Mouse (Mus musculus): ENCODE results near the gene Dse. TPM values are rescaled to one million over a fixed set of nuclear protein-coding genes. Genes with fewer than 3 reads are reported as not detected.
A peak's percentile ranks its signal among the peaks of the same experiment; 100 is the strongest.

Gene Dse
- polyA plus RNA-seq, 1 experiment from 2014 or later = 12.4 TPM

DNA sequence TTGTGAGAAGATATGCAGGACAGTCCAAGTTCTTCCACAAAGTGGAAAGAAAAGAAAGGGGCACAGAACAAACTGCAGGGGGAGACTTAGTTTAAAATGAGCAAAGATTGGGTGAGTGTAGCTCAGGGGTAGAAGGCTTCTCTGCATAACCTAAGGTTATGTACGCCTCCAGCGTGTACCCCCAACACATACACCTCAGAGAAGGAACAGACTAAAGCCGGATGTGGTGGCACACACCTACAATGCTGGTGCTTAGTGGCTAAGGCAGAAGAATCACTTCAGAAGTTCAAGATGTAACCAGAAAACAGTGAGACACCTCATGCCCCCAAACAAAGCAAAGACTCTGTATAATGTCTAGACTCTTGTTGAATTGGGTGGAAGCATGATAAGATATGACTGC is 36.3 kb downstream of the Dse start:
- no peak overlapping the region for H3K4me3 ChIP-seq
- no peak overlapping the region for H3K27ac ChIP-seq
- no peak overlapping the region for H3K9ac ChIP-seq
- no peaks in the 10 kb centered on the region for H3K9me3 ChIP-seq (replicated peaks)
- 0 out of 2 replicates have a peak, but pooled peaks have one; percentile 47 for ATAC-seq (replicated peaks; ENCODE audit: insufficient number of reproducible peaks, insufficient read depth, low FRiP score, low read depth)
- 81% methylated on average over 3 of the region's 3 CpGs for WGBS
- no peaks in the 10 kb centered on the region for H3K27me3 ChIP-seq
- H3K4me2 ChIP-seq = no peak overlapping the region
- H3K36me3 ChIP-seq = no peaks in the 10 kb centered on the region
- H3K4me1 ChIP-seq (replicated peaks) = 0 out of 2 replicates have a peak, but pooled peaks cover 3% of the 10 kb centered on the region

DNA sequence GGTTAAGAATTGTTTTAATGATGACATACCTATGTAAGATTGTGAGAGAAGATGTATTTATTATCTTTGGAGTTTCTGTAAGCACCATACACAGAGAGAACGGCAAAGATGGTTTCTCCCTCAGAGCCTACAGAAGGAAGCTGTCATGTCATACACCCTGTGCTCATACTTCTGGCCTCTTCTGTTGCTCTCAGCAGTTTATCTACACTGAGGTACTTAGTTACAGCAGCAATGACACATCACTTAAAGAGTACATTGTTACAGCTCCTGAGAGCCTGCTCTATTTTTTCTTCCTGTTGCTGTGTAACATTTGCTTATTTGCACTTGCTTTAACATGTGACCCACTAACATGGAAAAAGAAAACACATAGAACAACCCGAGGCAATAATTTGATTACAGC is 40.5 kb downstream of the Dse start:
- Histone ChIP-seq H3K9me3 (replicated peaks) (no peaks in the 10 kb centered on the region), H3K4me2 (no peak overlapping the region), H3K9ac (no peak overlapping the region), H3K36me3 (0 out of 2 replicates have a peak, but pooled peaks cover 4% of the 10 kb centered on the region), H3K27ac (no peak overlapping the region), H3K4me1 (replicated peaks) (no peaks in the 10 kb centered on the region), H3K4me3 (no peak overlapping the region), H3K27me3 (no peaks in the 10 kb centered on the region)
- WGBS = 31% methylated on average over 2 of the region's 2 CpGs
- ATAC-seq (replicated peaks; ENCODE audit: insufficient number of reproducible peaks, insufficient read depth, low FRiP score, low read depth) = peak; percentile 64; the same call in 1 of the 2 replicates

DNA sequence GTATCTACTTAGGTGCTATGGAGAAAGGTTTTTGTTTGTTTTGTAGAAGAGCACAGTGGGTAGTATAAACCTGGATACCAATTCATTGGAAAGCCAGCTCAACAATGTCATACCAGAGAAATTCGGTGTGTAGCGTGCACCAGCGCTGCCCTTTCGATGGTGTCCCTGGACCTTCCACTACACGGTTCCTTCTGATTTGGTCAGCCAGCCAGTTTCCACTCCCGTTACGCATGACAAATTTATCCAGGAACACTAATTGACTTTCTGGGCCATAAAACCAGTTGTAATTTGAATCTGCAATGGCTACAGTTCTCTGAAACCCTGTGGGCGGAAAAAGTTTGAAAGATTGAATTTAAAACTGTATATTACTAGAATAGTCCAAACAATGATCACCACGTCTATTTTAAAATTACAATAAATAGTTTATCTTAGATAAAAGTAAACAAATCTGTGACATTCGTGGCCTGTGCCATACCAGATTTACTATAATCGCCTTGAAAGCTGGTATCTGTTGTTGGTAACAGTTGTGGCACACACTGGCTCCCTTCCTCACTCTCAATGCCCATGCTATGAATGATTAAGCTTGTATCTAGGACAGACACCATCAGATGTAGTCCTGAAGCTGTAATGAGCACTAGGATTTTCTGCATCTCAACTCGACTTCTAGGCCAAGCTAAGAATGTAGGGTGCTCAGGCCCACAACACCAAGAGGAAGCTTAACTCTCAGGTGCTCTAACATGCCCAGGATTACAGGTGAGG is 51.5 kb downstream of the Dse start:
- H3K9ac ChIP-seq = no peak overlapping the region
- 89% methylated on average over 12 of the region's 12 CpGs for WGBS
- no peak for ATAC-seq (replicated peaks; ENCODE audit: insufficient number of reproducible peaks, insufficient read depth, low FRiP score, low read depth)
- no peak overlapping the region for H3K4me2 ChIP-seq
- no peaks in the 10 kb centered on the region for H3K9me3 ChIP-seq (replicated peaks)
- H3K27me3 ChIP-seq = no peaks in the 10 kb centered on the region
- no peaks in the 10 kb centered on the region for H3K36me3 ChIP-seq
- H3K27ac ChIP-seq = no peak overlapping the region
- H3K4me3 ChIP-seq = no peak overlapping the region
- no peaks in the 10 kb centered on the region for H3K4me1 ChIP-seq (replicated peaks)

DNA sequence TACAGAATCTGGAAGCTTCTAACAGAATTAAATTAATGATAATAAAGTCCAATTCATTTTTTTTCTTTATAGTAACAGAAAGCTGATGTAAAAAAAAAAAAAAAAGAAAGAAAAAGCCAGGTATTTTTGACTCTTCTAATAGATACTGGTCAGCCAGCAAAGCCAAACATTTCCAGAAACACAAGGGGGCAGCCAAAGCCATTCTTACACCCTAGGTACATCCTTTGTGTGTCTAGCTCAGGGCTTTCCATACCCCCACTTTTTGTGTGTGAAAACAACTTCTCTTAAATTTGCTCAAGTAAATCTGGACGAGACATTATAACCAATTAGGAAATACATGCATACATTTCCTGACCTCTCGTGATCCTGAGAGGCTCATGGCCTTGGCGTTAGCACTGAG is 55.7 kb downstream of the Dse start:
- no peak overlapping the region for H3K4me3 ChIP-seq
- no peaks in the 10 kb centered on the region for H3K9me3 ChIP-seq (replicated peaks)
- 82% methylated on average over 3 of the region's 3 CpGs for WGBS
- H3K27ac ChIP-seq = no peak overlapping the region
- H3K27me3 ChIP-seq = no peaks in the 10 kb centered on the region
- no peak overlapping the region for H3K9ac ChIP-seq
- ATAC-seq (replicated peaks; ENCODE audit: insufficient number of reproducible peaks, insufficient read depth, low FRiP score, low read depth) = no peak
- H3K4me1 ChIP-seq (replicated peaks) = no peaks in the 10 kb centered on the region
- no peak overlapping the region for H3K4me2 ChIP-seq
- no peaks in the 10 kb centered on the region for H3K36me3 ChIP-seq

DNA sequence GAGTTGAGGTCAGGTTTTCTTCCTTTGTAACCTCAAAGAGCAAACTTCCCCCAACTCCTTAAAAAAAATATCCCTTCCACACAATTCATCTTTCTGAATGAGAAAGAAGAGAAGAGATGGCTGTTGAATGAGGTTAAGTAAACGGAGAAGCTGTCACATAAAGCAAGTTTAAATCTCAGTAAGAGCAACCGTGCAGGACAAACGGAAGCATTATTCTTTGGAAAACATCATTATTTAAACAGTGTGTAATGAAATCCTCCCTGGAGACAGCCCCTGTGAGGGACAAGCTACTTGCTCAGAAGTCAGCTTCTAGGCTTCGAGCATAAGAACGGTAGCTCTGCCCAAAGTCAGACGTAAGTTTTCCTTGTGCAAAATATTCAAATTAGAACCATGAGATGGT is 57.1 kb downstream of the Dse start:
- no peak overlapping the region for H3K9ac ChIP-seq
- no peaks in the 10 kb centered on the region for H3K9me3 ChIP-seq (replicated peaks)
- no peak for ATAC-seq (replicated peaks; ENCODE audit: insufficient number of reproducible peaks, insufficient read depth, low FRiP score, low read depth)
- H3K4me2 ChIP-seq = no peak overlapping the region
- WGBS = 61% methylated on average over 6 of the region's 6 CpGs
- H3K27me3 ChIP-seq = no peaks in the 10 kb centered on the region
- no peaks in the 10 kb centered on the region for H3K36me3 ChIP-seq
- no peak overlapping the region for H3K27ac ChIP-seq
- no peaks in the 10 kb centered on the region for H3K4me1 ChIP-seq (replicated peaks)
- no peak overlapping the region for H3K4me3 ChIP-seq

DNA sequence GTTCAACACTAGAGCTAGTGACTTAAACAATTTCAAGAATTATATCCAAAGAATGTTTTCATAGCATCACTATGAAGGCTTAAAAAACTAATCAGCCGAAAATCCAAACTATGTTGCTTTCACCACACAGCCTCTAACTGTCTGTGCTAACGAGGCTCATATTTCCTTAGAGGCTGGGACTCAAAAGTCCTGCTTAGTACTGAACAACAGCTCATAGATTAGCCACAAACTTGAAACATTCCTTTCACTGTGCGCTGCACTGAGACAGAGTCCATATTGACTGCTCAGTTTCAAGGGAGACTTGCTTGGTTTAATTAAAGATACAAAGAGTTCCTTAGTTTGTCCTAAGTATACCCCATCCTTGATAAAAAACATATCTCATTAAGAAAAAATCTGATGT is 57.7 kb downstream of the Dse start:
- Histone ChIP-seq H3K4me3 (no peak overlapping the region), H3K36me3 (no peaks in the 10 kb centered on the region), H3K4me2 (no peak overlapping the region), H3K9me3 (replicated peaks) (no peaks in the 10 kb centered on the region), H3K27ac (no peak overlapping the region), H3K4me1 (replicated peaks) (no peaks in the 10 kb centered on the region), H3K9ac (no peak overlapping the region), H3K27me3 (no peaks in the 10 kb centered on the region)
- ATAC-seq (replicated peaks; ENCODE audit: insufficient number of reproducible peaks, insufficient read depth, low FRiP score, low read depth) = no peak
- 60% methylated on average over 3 of the region's 3 CpGs for WGBS

DNA sequence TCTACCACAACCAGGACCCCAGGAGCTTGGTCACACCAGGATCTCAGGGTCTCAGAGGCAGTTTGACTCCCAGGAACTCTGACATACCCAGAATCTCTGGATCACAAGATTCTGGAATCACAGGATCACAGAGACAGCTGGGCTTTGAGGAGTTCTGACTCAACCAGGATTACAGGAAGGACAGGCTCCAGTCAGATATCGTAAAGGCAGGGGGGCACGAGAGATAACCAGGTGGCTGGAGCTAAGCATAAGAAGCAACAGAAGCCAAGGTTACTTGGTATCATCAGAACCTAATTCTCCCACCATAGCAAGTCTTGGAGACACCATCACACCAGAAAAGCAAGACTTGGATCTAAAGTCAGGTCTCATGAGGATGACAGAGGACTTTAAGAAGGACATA is 65.8 kb downstream of the Dse start:
- Histone ChIP-seq H3K9me3 (replicated peaks) (no peaks in the 10 kb centered on the region), H3K4me1 (replicated peaks) (peaks cover 9% of the 10 kb centered on the region), H3K36me3 (no peaks in the 10 kb centered on the region), H3K4me2 (no peak overlapping the region), H3K9ac (no peak overlapping the region), H3K4me3 (no peak overlapping the region), H3K27me3 (no peaks in the 10 kb centered on the region), H3K27ac (no peak overlapping the region)
- ATAC-seq (replicated peaks; ENCODE audit: insufficient number of reproducible peaks, insufficient read depth, low FRiP score, low read depth) = no peak
- WGBS = 67% methylated on average over 2 of the region's 2 CpGs

DNA sequence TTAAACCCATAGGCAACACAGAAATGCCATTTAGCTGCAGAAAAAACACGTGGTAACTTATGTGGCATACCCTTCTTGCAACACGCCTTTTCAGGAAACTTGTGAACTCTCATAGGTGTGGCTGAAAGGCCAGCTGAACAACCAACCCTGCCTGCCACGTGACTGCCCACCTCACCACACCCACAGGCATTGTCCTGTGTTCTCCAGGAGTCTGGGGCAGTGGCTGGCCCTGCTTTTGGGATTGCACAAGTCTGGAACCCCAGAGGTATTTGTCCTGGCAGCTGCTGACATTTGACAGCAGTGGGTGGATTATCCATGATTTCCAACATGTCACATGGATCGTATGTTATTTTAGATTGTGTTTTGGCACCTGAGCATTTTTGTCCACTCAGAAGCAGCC is 67.7 kb downstream of the Dse start:
- Histone ChIP-seq H3K4me2 (no peak overlapping the region), H3K36me3 (no peaks in the 10 kb centered on the region), H3K27ac (no peak overlapping the region), H3K4me1 (replicated peaks) (peaks cover 9% of the 10 kb centered on the region), H3K9ac (no peak overlapping the region), H3K27me3 (no peaks in the 10 kb centered on the region), H3K9me3 (replicated peaks) (no peaks in the 10 kb centered on the region), H3K4me3 (no peak overlapping the region)
- 58% methylated on average over 4 of the region's 4 CpGs for WGBS
- no peak for ATAC-seq (replicated peaks; ENCODE audit: insufficient number of reproducible peaks, insufficient read depth, low FRiP score, low read depth)

DNA sequence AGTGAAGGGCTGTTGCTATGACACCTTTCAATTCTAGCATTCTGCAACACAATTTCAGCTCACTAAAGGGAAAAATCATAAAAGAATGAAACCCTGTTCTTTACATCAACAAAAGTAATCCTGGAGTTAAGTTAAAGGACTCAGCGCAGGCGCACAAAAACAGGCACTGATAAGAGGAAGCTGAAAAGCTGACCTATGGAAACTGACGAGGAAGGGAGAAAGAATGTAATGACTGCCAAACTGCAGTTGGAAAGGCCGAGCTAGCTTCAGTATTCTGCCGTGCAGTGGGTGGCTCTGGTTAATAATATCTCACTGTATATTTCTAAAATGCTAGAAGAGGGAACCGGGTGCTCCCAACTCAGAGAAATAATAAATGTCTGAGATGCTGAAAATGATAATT is 69.5 kb downstream of the Dse start:
- no peaks in the 10 kb centered on the region for H3K27me3 ChIP-seq
- peaks cover 9% of the 10 kb centered on the region for H3K4me1 ChIP-seq (replicated peaks)
- no peaks in the 10 kb centered on the region for H3K36me3 ChIP-seq
- 25% methylated on average over 6 of the region's 6 CpGs for WGBS
- H3K27ac ChIP-seq = peak overlapping the region; percentile 34; the same call in 1 of the 2 replicates
- H3K9me3 ChIP-seq (replicated peaks) = no peaks in the 10 kb centered on the region
- H3K9ac ChIP-seq = no peak overlapping the region
- ATAC-seq (replicated peaks; ENCODE audit: insufficient number of reproducible peaks, insufficient read depth, low FRiP score, low read depth) = no peak
- no peak overlapping the region for H3K4me2 ChIP-seq
- H3K4me3 ChIP-seq = no peak overlapping the region

DNA sequence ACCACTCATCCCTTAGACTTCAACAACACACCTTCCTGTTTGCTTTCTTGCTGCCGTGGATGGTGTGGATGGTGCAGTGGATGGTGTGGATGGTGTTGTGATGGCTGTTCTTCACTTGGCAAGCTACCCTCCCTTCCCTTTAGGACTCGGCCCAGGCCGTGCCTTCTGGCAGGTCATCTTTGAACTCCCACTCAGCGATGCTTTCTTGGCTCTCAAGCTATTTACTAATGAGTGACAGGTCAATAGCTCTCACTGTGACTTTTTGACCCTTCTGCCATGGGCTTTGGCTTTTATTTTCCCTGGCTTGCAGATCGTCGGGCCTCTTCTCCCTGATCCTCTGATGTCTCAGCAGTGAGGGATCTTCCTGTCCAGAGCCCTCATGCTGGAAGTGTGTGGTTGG is 71.1 kb downstream of the Dse start:
- WGBS = 35% methylated on average over 6 of the region's 6 CpGs
- H3K9ac ChIP-seq = no peak overlapping the region
- H3K4me1 ChIP-seq (replicated peaks) = peaks cover 9% of the 10 kb centered on the region

DNA sequence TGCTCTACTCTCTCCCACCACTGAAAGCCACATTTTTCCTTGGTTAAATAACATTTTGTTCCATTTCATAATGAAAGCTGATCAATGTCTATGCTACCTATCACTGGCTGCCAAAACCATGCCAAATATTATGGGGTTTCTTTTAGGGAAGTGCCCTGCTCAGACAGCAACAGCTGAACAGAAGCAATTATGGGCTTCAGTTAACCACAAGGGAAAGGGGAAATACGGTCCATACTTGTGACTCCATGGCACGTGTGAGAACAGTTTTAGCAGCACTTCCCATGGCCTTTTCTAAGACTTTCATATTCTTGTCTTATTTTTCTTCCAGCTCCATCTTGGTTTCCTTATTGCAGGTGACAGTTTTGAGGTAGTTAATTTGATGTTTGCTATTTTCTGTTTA is 76.2 kb downstream of the Dse start:
- peaks cover 3% of the 10 kb centered on the region; the same call in 1 of the 2 replicates for H3K4me1 ChIP-seq (replicated peaks)
- no peaks in the 10 kb centered on the region for H3K27me3 ChIP-seq
- WGBS = 66% methylated on average over 2 of the region's 2 CpGs
- H3K9ac ChIP-seq = no peak overlapping the region
- H3K27ac ChIP-seq = no peak overlapping the region
- no peaks in the 10 kb centered on the region for H3K9me3 ChIP-seq (replicated peaks)
- no peak overlapping the region for H3K4me3 ChIP-seq
- H3K4me2 ChIP-seq = no peak overlapping the region
- H3K36me3 ChIP-seq = no peaks in the 10 kb centered on the region
- ATAC-seq (replicated peaks; ENCODE audit: insufficient number of reproducible peaks, insufficient read depth, low FRiP score, low read depth) = no peak

More for the DNA sequence above, 71.1 kb downstream of the Dse start:
- Histone ChIP-seq H3K27ac (no peak overlapping the region), H3K4me3 (no peak overlapping the region), H3K36me3 (no peaks in the 10 kb centered on the region), H3K27me3 (no peaks in the 10 kb centered on the region), H3K9me3 (replicated peaks) (no peaks in the 10 kb centered on the region), H3K4me2 (no peak overlapping the region)
- no peak for ATAC-seq (replicated peaks; ENCODE audit: insufficient number of reproducible peaks, insufficient read depth, low FRiP score, low read depth)

DNA sequence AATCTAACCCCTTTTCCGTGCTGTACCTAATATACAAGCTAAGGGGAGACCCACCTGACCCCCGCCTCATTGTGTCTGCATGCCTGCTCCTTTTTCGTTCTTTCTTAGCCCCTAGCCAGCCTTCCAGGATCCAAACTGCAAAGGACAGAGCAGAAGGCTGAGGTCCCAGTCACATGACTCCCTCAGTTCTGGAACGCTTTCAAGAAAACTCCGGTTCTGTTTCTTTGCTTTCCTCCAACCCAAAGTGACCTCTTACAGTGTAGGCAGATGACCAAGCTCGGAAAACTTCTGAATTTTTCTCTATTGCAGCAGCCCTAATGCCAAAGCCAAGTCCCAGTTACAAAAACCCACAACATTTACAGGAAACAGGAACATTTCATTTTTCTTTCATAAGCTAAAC is 79.1 kb downstream of the Dse start:
- H3K36me3 ChIP-seq = no peaks in the 10 kb centered on the region
- peak overlapping the region; percentile 91; the same call in 1 of the 2 replicates for H3K4me2 ChIP-seq
- no peaks in the 10 kb centered on the region for H3K9me3 ChIP-seq (replicated peaks)
- no peak for ATAC-seq (replicated peaks; ENCODE audit: insufficient number of reproducible peaks, insufficient read depth, low FRiP score, low read depth)
- H3K27me3 ChIP-seq = no peaks in the 10 kb centered on the region
- no peak overlapping the region for H3K27ac ChIP-seq
- H3K9ac ChIP-seq = no peak overlapping the region
- H3K4me3 ChIP-seq = no peak overlapping the region
- 79% methylated on average over 6 of the region's 6 CpGs for WGBS
- H3K4me1 ChIP-seq (replicated peaks) = peaks cover 3% of the 10 kb centered on the region; the same call in 1 of the 2 replicates
